Comparison of ENCODE assay signal across 10 mouse cellular contexts in genomic region chr9:113507561-113508460, GRCm38 (mm10).
DNase-seq lines count a peak whose midpoint lies in the region; ATAC-seq and TF ChIP-seq lines count a peak whose summit lies in the region.
"Had no signal": no experiment of that assay in that cellular context is flagged by ENCODE, and none has a peak within 500 bp of the region (broad histone marks: within the 10 kb centered on the region; RNA-seq: fewer than 3 reads in every experiment).

No protein-coding gene starts in this region.

- H3K27me3 ChIP-seq in neural tube, embryonic 13.5 days = no peaks in the 10 kb centered on the region

- TF ChIP-seq POLR2A in cortical plate, adult 2 months (IDR thresholded peaks at IDR 0.05; ENCODE audit: extremely low read depth, insufficient read depth, low read length) = no peak
- no peak for TF ChIP-seq POLR2A in lung, adult 2 months (IDR thresholded peaks at IDR 0.05; ENCODE audit: borderline replicate concordance, extremely low read depth, low read depth, low read length)

- no peak overlapping the region for H3K4me3 ChIP-seq in cortical plate, adult 2 months (ENCODE audit: insufficient read depth, low read length)
- no peak overlapping the region for H3K4me3 ChIP-seq in neural tube, embryonic 13.5 days
- no peak overlapping the region for H3K4me3 ChIP-seq in lung, adult 2 months (replicated peaks; ENCODE audit: extremely low read depth, low read depth, low read length)

- no peaks in the 10 kb centered on the region for H3K36me3 ChIP-seq in neural tube, embryonic 13.5 days

- peaks cover 11% of the 10 kb centered on the region for H3K4me1 ChIP-seq in cortical plate, adult 2 months (ENCODE audit: control insufficient read depth, insufficient read depth, low read length)
- H3K4me1 ChIP-seq in neural tube, embryonic 13.5 days (replicated peaks) = peaks cover 36% of the 10 kb centered on the region
- no peaks in the 10 kb centered on the region for H3K4me1 ChIP-seq in lung, adult 2 months (ENCODE audit: control insufficient read depth, insufficient read depth, low read length)

- no peak for TF ChIP-seq CTCF in cortical plate, adult 2 months (IDR thresholded peaks at IDR 0.05; ENCODE audit: extremely low read depth, insufficient read depth, low read length)
- TF ChIP-seq CTCF in lung, adult 2 months (IDR thresholded peaks at IDR 0.05; ENCODE audit: insufficient read depth, low read length) = no peak

- 56% methylated on average over 20 of the region's 20 CpGs for WGBS in neural tube, embryonic 13.5 days
- 83% methylated on average over 20 of the region's 20 CpGs for WGBS in lung, adult 2 months

- H3K9ac ChIP-seq in neural tube, embryonic 13.5 days = 0 out of 2 replicates have a peak overlapping the region, but pooled peaks have one; percentile 0

- ATAC-seq in neural tube, embryonic 13.5 days (ENCODE audit: low read depth) = peak; percentile 81
- ATAC-seq in activated CD4-positive, CD25-positive, alpha-beta regulatory T cell, adult 4 months = no peak

- peak overlapping the region; percentile 82 for H3K27ac ChIP-seq in cortical plate, adult 2 months (ENCODE audit: insufficient read depth, low read length)
- H3K27ac ChIP-seq in neural tube, embryonic 13.5 days (replicated peaks) = peak overlapping the region; percentile 69

- peak; percentile 53 to 68 for DNase-seq in frontal cortex, adult 2 months (ENCODE audit: extremely low spot score in 1 of 2, low spot score in 1 of 2)
- no peak for DNase-seq in frontal cortex, postnatal 25 days (ENCODE audit: low spot score in 2 of 2)
- DNase-seq in layer of hippocampus, postnatal 14 days (ENCODE audit: low spot score in 2 of 2) = peak; percentile 37 to 70
- DNase-seq in thymus, postnatal 0 days (ENCODE audit: low spot score) = no peak
- no peak for DNase-seq in lung, adult 2 months
- DNase-seq: B cell, adult 2 months; kidney, adult 18-20 months had no signal

- H3K4me2 ChIP-seq in neural tube, embryonic 13.5 days = peak overlapping the region; percentile 16; the same call in 1 of the 2 replicates

- H3K9me3 ChIP-seq in neural tube, embryonic 13.5 days = no peaks in the 10 kb centered on the region

Comparison
In these comparisons a context has a peak if more than half of its experiments do, and no peak if none do; other contexts are left out.
1. DNase-seq: peak in frontal cortex, adult 2 months (2 of 2) and layer of hippocampus, postnatal 14 days (2 of 2); none in frontal cortex, postnatal 25 days (0 of 2), thymus, postnatal 0 days (single experiment) and lung, adult 2 months (single experiment).